8 mouse cellular contexts compared by ENCODE assay signal in genomic region chr8:107684721-107685691, GRCm38 (mm10).
DNase-seq lines count a peak whose midpoint lies in the region; ATAC-seq and TF ChIP-seq lines count a peak whose summit lies in the region.

No protein-coding gene starts in this region.

- 71% methylated on average over 29 of the region's 29 CpGs for WGBS in bone marrow, adult 2 months
- WGBS in lung, adult 2 months, result 45% methylated on average over 29 of the region's 29 CpGs

- no peaks in the 10 kb centered on the region for H3K4me1 ChIP-seq in bone marrow, adult 2 months (ENCODE audit: control insufficient read depth, insufficient read depth, low read length)
- H3K4me1 ChIP-seq in lung, adult 2 months (ENCODE audit: control insufficient read depth, insufficient read depth, low read length), result no peaks in the 10 kb centered on the region

- no peak overlapping the region for H3K27ac ChIP-seq in bone marrow, adult 2 months (ENCODE audit: control insufficient read depth, insufficient read depth, low read depth, low read length, poor library complexity)

- H3K4me3 ChIP-seq in bone marrow, adult 2 months (replicated peaks; ENCODE audit: control insufficient read depth, low read depth, low read length), result no peak overlapping the region
- H3K4me3 ChIP-seq in lung, adult 2 months (replicated peaks; ENCODE audit: extremely low read depth, low read depth, low read length), result no peak overlapping the region

- no peak for TF ChIP-seq POLR2A in bone marrow, adult 2 months (IDR thresholded peaks at IDR 0.05; ENCODE audit: borderline replicate concordance, control insufficient read depth, low read depth, low read length)
- no peak for TF ChIP-seq POLR2A in lung, adult 2 months (IDR thresholded peaks at IDR 0.05; ENCODE audit: borderline replicate concordance, extremely low read depth, low read depth, low read length)

- DNase-seq in left cerebral cortex, postnatal 14 days (ENCODE audit: low spot score in 2 of 2), result peak; percentile 6 to 18
- no peak for DNase-seq in left cerebral cortex, adult 11 months (ENCODE audit: low spot score)
- peak; percentile 40 for DNase-seq in embryo, embryonic 11.5 days (ENCODE audit: low read depth, low spot score)
- peak; percentile 64 for DNase-seq in hindlimb bud, embryonic 11.5 days (ENCODE audit: extremely low spot score, low read depth, low spot score)
- DNase-seq in lung, adult 2 months, result peak; percentile 28
- peak; percentile 65 for DNase-seq in testis, postnatal 14 days (ENCODE audit: low spot score)

- ATAC-seq in monocyte, adult 5-6 weeks (replicated peaks; ENCODE audit: insufficient number of reproducible peaks, low FRiP score, low TSS enrichment, poor library complexity, severe bottlenecking), result no peak

- TF ChIP-seq CTCF in bone marrow, adult 2 months (IDR thresholded peaks at IDR 0.05; ENCODE audit: control insufficient read depth, insufficient read depth, low read length), result peak; percentile 40; the same call in 1 of the 2 replicates
- TF ChIP-seq CTCF in lung, adult 2 months (IDR thresholded peaks at IDR 0.05; ENCODE audit: insufficient read depth, low read length), result peak; percentile 56

- intact Hi-C loops in left cerebral cortex, postnatal 14 days (cut with DNase I), result no loop called here
